Mouse (Mus musculus) erythroblast, embryonic 14.5 days (primary cell): ENCODE measurements around the gene Cd302.

Experiments used
- GATA1 ChIP-seq: IDR thresholded peaks from 2 replicates; pipeline ENCODE4 v1.6.1; 2012; ENCODE audit warnings: low read length, inconsistent platforms, mixed read lengths
- TAL1 ChIP-seq: IDR thresholded peaks from 3 replicates; pipeline ENCODE4 v1.6.1; 2012; ENCODE audit warnings: low read length, inconsistent platforms, mixed read lengths

- TF ChIP-seq GATA1: no peak
- TF ChIP-seq TAL1: no peak
Observed at GRCm38 (mm10) chr2:60212488-60212887, 71.8 kb downstream of the Cd302 start.
